Mouse (Mus musculus) forebrain, embryonic 11.5 days (tissue): ENCODE measurements around the gene Gpr152. TPM values are rescaled to one million over a fixed set of nuclear protein-coding genes. Genes with fewer than 3 reads are reported as not detected.
"Not testable (repeated sequence)": the region's sequence is repeated elsewhere in the genome, so short reads cannot be mapped to it uniquely, and the experiment has no call there.

Experiments used
- ATAC-seq: fragments of 200-750 bp; cut with Nextera tagmentation; replicated peaks from 2 replicates; pipeline ENCODE4 v1.8.0; 2017; ENCODE audit warnings: moderate TSS enrichment; ENCODE audit not compliant: low FRiP score
- DNase-seq: peaks from one replicate; pipeline ENCODE4 v3.0.0-alpha.2; 2017; ENCODE audit warnings: low spot score
- H3K27ac ChIP-seq: fragments of 300-500 bp; sonication (generic); 2 replicates; pipeline ENCODE4 v1.5.1; 2014; ENCODE audit warnings: low read depth, low read length
- H3K27me3 ChIP-seq: fragments of 300-500 bp; sonication (generic); 2 replicates; pipeline ENCODE4 v1.6.1; 2014; ENCODE audit warnings: mild to moderate bottlenecking, low read length, mixed read lengths; ENCODE audit not compliant: control insufficient read depth, insufficient read depth
- H3K36me3 ChIP-seq: fragments of 300-500 bp; sonication (generic); 2 replicates; pipeline ENCODE4 v1.6.1; 2014; ENCODE audit warnings: mild to moderate bottlenecking, low read length, moderate library complexity, mixed read lengths; ENCODE audit not compliant: control insufficient read depth, insufficient read depth
- H3K4me1 ChIP-seq: fragments of 300-500 bp; sonication (generic); replicated peaks from 2 replicates; pipeline ENCODE4 v1.6.1; 2014; ENCODE audit warnings: low read length, mixed read lengths; ENCODE audit not compliant: control insufficient read depth, insufficient read depth
- H3K4me2 ChIP-seq: fragments of 300-500 bp; sonication (generic); 2 replicates; pipeline ENCODE4 v1.6.1; 2014; ENCODE audit warnings: low read depth, mild to moderate bottlenecking, low read length, moderate library complexity, mixed read lengths; ENCODE audit not compliant: severe bottlenecking
- H3K4me3 ChIP-seq: fragments of 300-500 bp; sonication (generic); 2 replicates; pipeline ENCODE4 v1.5.1; 2014; ENCODE audit warnings: low read depth, low read length
- H3K9ac ChIP-seq: fragments of 300-500 bp; sonication (generic); 2 replicates; pipeline ENCODE4 v1.6.1; 2014; ENCODE audit warnings: low read length
- H3K9me3 ChIP-seq: fragments of 300-500 bp; sonication (generic); 2 replicates; pipeline ENCODE4 v1.6.1; 2016; ENCODE audit warnings: low read length, mixed read lengths; ENCODE audit not compliant: control insufficient read depth
- WGBS: fragments of 180-500 bp; shearing (Covaris S2); extraction: QIAGEN DNeasy Blood & Tissue Kit; methylation state at CpG from one replicate; pipeline ENCODE4 v1.1.7; 2014; 5-methylcytosine and 5-hydroxymethylcytosine counted together
- polyA plus RNA-seq: library from polyadenylated mRNA; unstranded; fragments of >200 nt; fragmentation: Nextera tagmentation; extraction: Ambion mirVana; gene quantifications from 2 replicates; pipeline ENCODE4 v1.2.1, GENCODE M21; 2014

The Gpr152 gene
- polyA plus RNA-seq, 1 experiment from 2014 or later: not detected

- H3K36me3 ChIP-seq: no peaks in the 10 kb centered on the region; the same call in 1 of the 2 replicates
- WGBS: 5% methylated on average over 38 of the region's 38 CpGs
- no peaks in the 10 kb centered on the region for H3K9me3 ChIP-seq
- H3K4me1 ChIP-seq: peaks cover 3% of the 10 kb centered on the region; the same call in 1 of the 2 replicates
- H3K27ac ChIP-seq: peak overlapping the region; percentile 69
- H3K4me3 ChIP-seq: peak overlapping the region; percentile 39
- no peaks in the 10 kb centered on the region for H3K27me3 ChIP-seq
- ATAC-seq (peak; percentile 83), DNase-seq (peak; percentile 96)
- H3K4me2 ChIP-seq: peak overlapping the region; percentile 60
- peak overlapping the region; percentile 64 for H3K9ac ChIP-seq
Measured at GRCm38 (mm10) chr19:4121097-4121805, 18.3 kb upstream of the Gpr152 start.

- 0 out of 2 replicates have a peak overlapping the region, but pooled peaks have one; percentile 11 for H3K4me2 ChIP-seq
- not testable (repeated sequence) for H3K27me3 ChIP-seq, H3K27ac ChIP-seq
Measured at GRCm38 (mm10) chr19:4121896-4122295, 17.7 kb upstream of the Gpr152 start.

GRCm38 (mm10) chr19:4122411-4123370 lies 16.9 kb upstream of the Gpr152 start:
- no peaks in the 10 kb centered on the region; the same call in 1 of the 2 replicates for H3K36me3 ChIP-seq
- peaks cover 10% of the 10 kb centered on the region for H3K4me1 ChIP-seq
- H3K9me3 ChIP-seq: no peaks in the 10 kb centered on the region
- ATAC-seq (no peak), DNase-seq (no peak)
- no peak overlapping the region for H3K27ac ChIP-seq
- no peak overlapping the region for H3K4me2 ChIP-seq
- 83% methylated on average over 7 of the region's 7 CpGs for WGBS
- no peaks in the 10 kb centered on the region for H3K27me3 ChIP-seq
- no peak overlapping the region for H3K9ac ChIP-seq
- H3K4me3 ChIP-seq: no peak overlapping the region

More at GRCm38 (mm10) chr19:4121896-4122295, 17.7 kb upstream of the Gpr152 start:
- WGBS: 56% methylated on average over 6 of the region's 6 CpGs
- DNase-seq, H3K4me3 ChIP-seq, H3K36me3 ChIP-seq, H3K9ac ChIP-seq, H3K9me3 ChIP-seq, H3K4me1 ChIP-seq, ATAC-seq: not testable (repeated sequence)

GRCm38 (mm10) chr19:4124432-4124831 lies 15.2 kb upstream of the Gpr152 start:
- no peak overlapping the region for H3K9ac ChIP-seq
- ATAC-seq (no peak), DNase-seq (no peak)
- H3K36me3 ChIP-seq: no peaks in the 10 kb centered on the region; the same call in 1 of the 2 replicates
- H3K4me3 ChIP-seq: no peak overlapping the region
- no peak overlapping the region for H3K4me2 ChIP-seq
- H3K9me3 ChIP-seq: no peaks in the 10 kb centered on the region
- WGBS: 87% methylated on average over 4 of the region's 4 CpGs
- H3K27me3 ChIP-seq: no peaks in the 10 kb centered on the region
- H3K27ac ChIP-seq: no peak overlapping the region
- peaks cover 10% of the 10 kb centered on the region for H3K4me1 ChIP-seq

GRCm38 (mm10) chr19:4125268-4125667 lies 14.3 kb upstream of the Gpr152 start:
- H3K4me3 ChIP-seq: peak overlapping the region; percentile 77
- H3K36me3 ChIP-seq: not testable (repeated sequence)
- 23% methylated on average over 4 of the region's 4 CpGs for WGBS

GRCm38 (mm10) chr19:4125741-4126696 lies 13.6 kb upstream of the Gpr152 start, which contains the start of gene Aip:
Gene Aip, minus strand, starts transcription at chr19:4125858.
- peak within 1 kb of the TSS; percentile 77 for H3K4me3 ChIP-seq
- DNase-seq (peak; percentile 99), ATAC-seq (peak; percentile 93)
- peak within 1 kb of the TSS; percentile 71 for H3K9ac ChIP-seq
- no peaks in the 10 kb centered on the region; the same call in 1 of the 2 replicates for H3K36me3 ChIP-seq
- H3K27me3 ChIP-seq: no peaks in the 10 kb centered on the region
- no peaks in the 10 kb centered on the region for H3K9me3 ChIP-seq
- WGBS: 1% methylated on average over 64 of the region's 64 CpGs
- peak within 1 kb of the TSS; percentile 73 for H3K4me2 ChIP-seq
- H3K27ac ChIP-seq: no peak within 1 kb of the TSS
- peaks cover 9% of the 10 kb centered on the region for H3K4me1 ChIP-seq

More at GRCm38 (mm10) chr19:4125268-4125667, 14.3 kb upstream of the Gpr152 start:
- H3K27ac ChIP-seq, H3K27me3 ChIP-seq, DNase-seq, H3K9me3 ChIP-seq: not testable (repeated sequence)
- ATAC-seq: peak; percentile 40; the same call in 1 of the 2 replicates
- Histone ChIP-seq H3K4me2 (peak overlapping the region; percentile 45), H3K4me1 (peaks cover 10% of the 10 kb centered on the region), H3K9ac (peak overlapping the region; percentile 39; the same call in 1 of the 2 replicates)

- no peak overlapping the region for H3K27ac ChIP-seq
Measured at GRCm38 (mm10) chr19:4126759-4127495, 12.7 kb upstream of the Gpr152 start.

More at GRCm38 (mm10) chr19:4126759-4127495, 12.7 kb upstream of the Gpr152 start:
- Histone ChIP-seq H3K27me3 (no peaks in the 10 kb centered on the region), H3K36me3 (no peaks in the 10 kb centered on the region; the same call in 1 of the 2 replicates), H3K4me2 (peak overlapping the region; percentile 73), H3K4me1 (peaks cover 9% of the 10 kb centered on the region), H3K4me3 (peak overlapping the region; percentile 77), H3K9me3 (no peaks in the 10 kb centered on the region), H3K9ac (peak overlapping the region; percentile 71)
- DNase-seq: no peak
- WGBS: 70% methylated on average over 7 of the region's 7 CpGs
- ATAC-seq: no peak
